Mouse (Mus musculus) bone marrow, adult 2 months (tissue): ENCODE data around the gene Eci1. TPM values are rescaled to one million over a fixed set of nuclear protein-coding genes. Genes with fewer than 3 reads are reported as not detected.

Experiments
- H3K27ac ChIP-seq: fragments of 200-500 bp; 2 replicates; pipeline ENCODE4 v1.5.1; 2012; ENCODE audit warnings: low read depth, mild to moderate bottlenecking, control low read depth, inconsistent platforms, low read length; ENCODE audit not compliant: control insufficient read depth, poor library complexity, insufficient read depth
- H3K4me1 ChIP-seq: fragments of 200-500 bp; 2 replicates; pipeline ENCODE4 v1.6.1; 2011; ENCODE audit warnings: low read length; ENCODE audit not compliant: control insufficient read depth, insufficient read depth
- H3K4me3 ChIP-seq: fragments of 200-500 bp; replicated peaks from 2 replicates; pipeline ENCODE3; 2011; ENCODE audit warnings: mild to moderate bottlenecking, low read depth, low read length, control low read depth; ENCODE audit not compliant: control insufficient read depth
- CTCF ChIP-seq: fragments of 200-500 bp; IDR thresholded peaks from 2 replicates; pipeline ENCODE4 v1.5.1; 2011; ENCODE audit warnings: low read length, control low read depth; ENCODE audit not compliant: control insufficient read depth, insufficient read depth
- POLR2A ChIP-seq: fragments of 200-500 bp; IDR thresholded peaks from 2 replicates; pipeline ENCODE4 v1.6.1; 2011; ENCODE audit warnings: low read depth, mild to moderate bottlenecking, control low read depth, low read length, borderline replicate concordance; ENCODE audit not compliant: control insufficient read depth
- WGBS: fragments of 180-500 bp; shearing (Covaris S2); methylation state at CpG from one replicate; pipeline ENCODE4 v1.1.7; 2018; 5-methylcytosine and 5-hydroxymethylcytosine counted together
- polyA plus RNA-seq: library from polyadenylated mRNA; stranded (reverse); fragments of >200 nt; gene quantifications from 2 replicates; pipeline ENCODE4 v1.2.4, GENCODE M21; 2011; ENCODE audit warnings: low replicate concordance; ENCODE audit not compliant: missing spikeins, insufficient read depth, insufficient read length

Eci1 gene
- polyA plus RNA-seq, 1 experiment: 10.7 TPM

DNA sequence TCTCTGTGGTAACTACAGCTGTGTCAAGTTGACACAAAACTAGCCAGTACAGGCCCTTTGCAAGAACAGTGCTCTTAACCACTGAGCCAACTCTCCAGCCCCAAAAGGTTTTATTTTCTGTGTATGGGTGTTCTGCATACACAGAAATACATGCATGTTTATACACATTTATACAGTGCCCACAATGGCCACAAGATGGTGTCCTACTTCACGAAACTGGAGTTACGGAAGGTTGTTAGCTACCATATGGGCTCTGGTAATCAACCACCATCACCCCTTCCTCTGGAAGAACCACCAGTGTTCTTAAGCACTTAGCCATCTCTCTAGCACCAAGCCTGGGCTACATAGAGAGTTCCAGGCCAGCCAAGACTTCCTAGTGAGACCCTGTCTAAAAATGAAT is 35.1 kb downstream of the Eci1 start:
- H3K4me3 ChIP-seq: no peak overlapping the region
- H3K4me1 ChIP-seq: no peaks in the 10 kb centered on the region
- no peak overlapping the region for H3K27ac ChIP-seq
- TF ChIP-seq CTCF (0 out of 2 replicates have a peak, but pooled peaks have one; percentile 19), POLR2A (no peak)
- 55% methylated on average over 2 of the region's 2 CpGs for WGBS

GRCm38 (mm10) chr17:24462932-24463331 is 36.5 kb downstream of the Eci1 start:
- WGBS: 84% methylated on average over 1 of the region's 1 CpGs
- no peak overlapping the region for H3K27ac ChIP-seq

DNA sequence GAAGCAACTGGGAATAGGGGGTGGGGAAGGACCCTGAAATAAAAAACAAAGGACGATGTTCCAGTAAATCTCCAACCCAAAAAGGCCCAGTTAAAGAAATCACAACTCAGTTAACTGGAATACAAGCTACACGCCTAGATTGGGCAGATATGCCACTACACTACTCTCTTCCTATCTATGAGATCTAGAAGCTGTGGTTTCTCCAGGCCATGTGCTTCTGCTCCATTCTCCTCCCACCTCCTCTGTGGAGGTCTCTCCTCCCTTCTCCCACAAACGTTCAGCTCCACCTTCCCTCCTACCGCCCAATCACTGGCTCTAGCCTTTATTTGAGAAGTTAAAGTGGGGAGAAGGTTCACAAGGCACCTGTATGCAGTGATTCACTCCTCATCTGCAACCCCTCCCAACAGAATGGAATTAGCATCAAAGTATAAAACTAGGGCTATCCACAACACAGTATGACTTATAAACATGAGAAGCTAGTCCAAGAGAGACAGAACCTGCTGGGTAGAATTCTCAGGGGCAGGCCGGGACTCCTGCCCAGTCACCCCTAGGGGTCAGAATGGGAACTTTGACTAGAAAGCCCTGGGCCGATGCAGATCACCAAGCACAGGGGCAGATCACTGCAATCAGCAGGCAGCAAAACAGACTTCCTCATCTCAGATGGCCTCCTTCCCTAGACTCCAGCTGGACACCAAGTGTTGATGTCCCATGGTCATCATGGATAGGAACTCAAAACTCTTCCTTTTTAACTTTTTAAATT is 37.1 kb downstream of the Eci1 start:
- 30% methylated on average over 6 of the region's 6 CpGs for WGBS
- H3K4me1 ChIP-seq: no peaks in the 10 kb centered on the region
- H3K4me3 ChIP-seq: no peak overlapping the region
- no peak overlapping the region for H3K27ac ChIP-seq
- no peak for TF ChIP-seq CTCF
- no peak for TF ChIP-seq POLR2A

More at GRCm38 (mm10) chr17:24462932-24463331, 36.5 kb downstream of the Eci1 start:
- TF ChIP-seq POLR2A (no peak), CTCF (no peak)
- H3K4me1 ChIP-seq: no peaks in the 10 kb centered on the region
- H3K4me3 ChIP-seq: no peak overlapping the region

- no peak for TF ChIP-seq CTCF
- TF ChIP-seq POLR2A: no peak
- no peak overlapping the region for H3K27ac ChIP-seq
- H3K4me1 ChIP-seq: no peaks in the 10 kb centered on the region; the same call in none of the 2 replicates
- no peak overlapping the region for H3K4me3 ChIP-seq
- 88% methylated on average over 5 of the region's 5 CpGs for WGBS
Observed at GRCm38 (mm10) chr17:24468636-24469246, 42.3 kb downstream of the Eci1 start.

DNA sequence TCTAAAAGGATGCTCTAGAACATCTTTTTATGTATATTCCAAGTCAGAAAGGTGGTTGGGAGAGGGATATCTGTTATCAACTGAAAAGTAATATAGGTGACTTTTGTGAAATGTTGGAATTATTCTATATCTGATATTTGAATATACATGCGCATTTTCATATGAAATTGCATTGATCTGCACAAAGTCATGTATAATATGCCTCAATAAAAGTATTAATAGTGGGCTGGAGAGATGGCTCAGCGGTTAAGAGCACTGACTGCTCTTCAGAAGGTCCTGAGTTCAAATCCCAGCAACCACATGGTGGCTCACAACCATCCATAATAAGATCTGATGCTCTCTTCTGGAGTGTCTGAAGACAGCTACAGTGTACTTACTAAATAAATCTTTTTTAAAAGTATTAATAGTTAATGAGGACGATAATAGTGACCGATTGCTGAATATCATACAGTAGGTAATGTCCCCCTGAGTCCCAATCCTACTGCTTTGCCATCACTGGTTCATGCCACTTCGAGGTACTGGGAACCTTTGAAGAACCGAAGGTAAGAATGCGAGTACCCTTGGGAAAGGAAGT is 43.0 kb downstream of the Eci1 start:
- TF ChIP-seq CTCF: no peak
- no peak for TF ChIP-seq POLR2A
- H3K27ac ChIP-seq: peak overlapping the region; percentile 94
- 16% methylated on average over 7 of the region's 7 CpGs for WGBS
- peak overlapping the region; percentile 94 for H3K4me3 ChIP-seq
- H3K4me1 ChIP-seq: no peaks in the 10 kb centered on the region; the same call in none of the 2 replicates

- WGBS: under 1% methylated on average over 73 of the region's 75 CpGs
- no peaks in the 10 kb centered on the region; the same call in none of the 2 replicates for H3K4me1 ChIP-seq
- peak; percentile 89; the same call in 1 of the 2 replicates for TF ChIP-seq POLR2A
- TF ChIP-seq CTCF: no peak
- peak within 1 kb of the TSS; percentile 94 for H3K4me3 ChIP-seq
- H3K27ac ChIP-seq: peak within 1 kb of the TSS; percentile 94
Observed at GRCm38 (mm10) chr17:24469910-24470602, 43.6 kb downstream of the Eci1 start, which contains the start of the genes E4f1 and Pgp. TSS of gene E4f1 (minus strand) at chr17:24470313. TSS of gene Pgp (plus strand) at chr17:24470392.

DNA sequence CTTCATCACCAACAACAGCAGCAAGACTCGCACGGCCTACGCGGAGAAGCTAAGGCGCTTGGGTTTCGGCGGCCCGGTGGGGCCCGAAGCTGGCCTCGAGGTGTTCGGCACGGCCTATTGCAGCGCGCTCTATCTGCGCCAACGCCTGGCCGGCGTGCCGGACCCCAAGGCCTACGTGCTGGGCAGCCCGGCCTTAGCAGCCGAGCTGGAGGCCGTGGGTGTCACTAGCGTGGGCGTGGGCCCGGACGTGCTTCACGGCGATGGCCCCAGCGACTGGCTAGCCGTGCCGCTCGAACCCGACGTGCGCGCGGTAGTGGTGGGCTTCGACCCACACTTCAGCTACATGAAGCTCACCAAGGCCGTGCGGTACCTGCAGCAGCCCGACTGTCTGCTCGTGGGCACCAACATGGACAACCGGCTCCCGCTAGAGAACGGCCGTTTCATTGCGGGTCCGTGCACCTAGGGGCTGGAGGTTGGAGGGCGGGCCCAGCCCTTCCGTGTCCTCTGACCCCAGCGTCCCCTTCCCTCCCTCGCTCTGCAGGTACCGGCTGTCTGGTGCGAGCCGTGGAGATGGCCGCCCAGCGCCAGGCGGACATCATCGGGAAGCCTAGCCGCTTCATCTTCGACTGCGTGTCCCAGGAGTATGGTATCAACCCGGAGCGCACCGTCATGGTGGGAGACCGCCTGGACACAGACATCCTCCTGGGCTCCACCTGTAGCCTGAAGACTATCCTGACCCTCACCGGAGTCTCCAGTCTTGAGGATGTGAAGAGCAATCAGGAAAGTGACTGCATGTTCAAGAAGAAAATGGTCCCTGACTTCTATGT is 44.5 kb downstream of the Eci1 start:
- 2% methylated on average over 68 of the region's 68 CpGs for WGBS
- H3K27ac ChIP-seq: peak overlapping the region; percentile 81
- TF ChIP-seq CTCF: no peak
- peak; percentile 22; the same call in 1 of the 2 replicates for TF ChIP-seq POLR2A
- H3K4me1 ChIP-seq: no peaks in the 10 kb centered on the region; the same call in none of the 2 replicates
- H3K4me3 ChIP-seq: peak overlapping the region; percentile 94

- TF ChIP-seq POLR2A (no peak), CTCF (no peak)
- Histone ChIP-seq H3K27ac (no peak overlapping the region), H3K4me3 (peak overlapping the region; percentile 19), H3K4me1 (peaks cover 2% of the 10 kb centered on the region)
- WGBS: 75% methylated on average over 4 of the region's 4 CpGs
Observed at GRCm38 (mm10) chr17:24472512-24472911, 46.1 kb downstream of the Eci1 start.
